Mouse (Mus musculus) CH12.LX (cell line): ENCODE measurements at regions not wholly inside any gene's neighbourhood (a gene's known extent, or its start where the extent isn't known, plus 50 kb on each side); places are given as distances from the start of the nearest gene placed in this dataset.

Experiments
- DNase-seq: peaks from one replicate; pipeline ENCODE4 v3.0.0-alpha.2; 2013; ENCODE audit errors: extremely low read depth
- H3K27ac ChIP-seq: 2 replicates; pipeline ENCODE4 v1.5.1; 2012; ENCODE audit warnings: low read depth, mild to moderate bottlenecking, control low read depth, moderate library complexity; ENCODE audit not compliant: insufficient read depth
- H3K27me3 ChIP-seq: replicated peaks from 2 replicates; pipeline ENCODE3; 2012; ENCODE audit warnings: inconsistent platforms
- H3K36me3 ChIP-seq, 2 experiments: replicated peaks in 1 of 2; 2 replicates each; pipeline versions ENCODE3 to v1.6.1; 2012; ENCODE audit warnings: inconsistent platforms in 1 of 2, low read length in 1 of 2, mild to moderate bottlenecking in 1 of 2, mixed read lengths in 1 of 2, moderate library complexity in 1 of 2; ENCODE audit not compliant: control insufficient read depth in 1 of 2, insufficient read depth in 1 of 2
- H3K4me1 ChIP-seq, 2 experiments: 2 replicates each; pipeline ENCODE4 v1.6.1; 2012; ENCODE audit warnings: inconsistent platforms in 1 of 2, moderate library complexity in 1 of 2; ENCODE audit not compliant: insufficient read depth in 2 of 2, control insufficient read depth in 1 of 2
- H3K4me2 ChIP-seq: 2 replicates; pipeline ENCODE4 v1.6.1; 2012; ENCODE audit warnings: low read depth, mild to moderate bottlenecking, control low read depth; ENCODE audit not compliant: poor library complexity, insufficient read depth, severe bottlenecking
- H3K4me3 ChIP-seq, 3 experiments: fragments of 150-350 bp in 1 of 3; sonication (generic) in 1 of 3; replicated peaks in 1 of 3; 2 replicates each; pipeline versions ENCODE3 to v1.5.1; 2011 to 2012; ENCODE audit warnings: low read depth in 2 of 3, low read length in 2 of 3, mild to moderate bottlenecking in 2 of 3, moderate library complexity in 2 of 3, control low read depth in 1 of 3, improper control_type of control experiment in 1 of 3, inconsistent platforms in 1 of 3, mixed read lengths in 1 of 3; ENCODE audit not compliant: poor library complexity in 1 of 3
- H3K79me2 ChIP-seq: replicated peaks from 2 replicates; pipeline ENCODE4 v1.6.1; 2012; ENCODE audit warnings: mild to moderate bottlenecking, moderate library complexity; ENCODE audit not compliant: control insufficient read depth, poor library complexity, insufficient read depth, severe bottlenecking; ENCODE audit errors: extremely low read depth
- H3K9ac ChIP-seq: 2 replicates; pipeline ENCODE4 v1.6.1; 2012; ENCODE audit warnings: low read depth, mild to moderate bottlenecking, control low read depth, moderate library complexity; ENCODE audit not compliant: insufficient read depth
- H3K9me3 ChIP-seq: replicated peaks from 2 replicates; pipeline ENCODE3; 2012; ENCODE audit warnings: low read length, inconsistent platforms, mixed read lengths
- BHLHE40 ChIP-seq: IDR thresholded peaks from 2 replicates; pipeline ENCODE4 v1.6.1; 2011; ENCODE audit warnings: mild to moderate bottlenecking, low read depth, low read length, improper control_type of control experiment
- CHD1 ChIP-seq: IDR thresholded peaks from 2 replicates; pipeline ENCODE4 v1.6.1; 2012; ENCODE audit warnings: low read depth, low read length, improper control_type of control experiment, inconsistent platforms
- CHD2 ChIP-seq: IDR thresholded peaks from 2 replicates; pipeline ENCODE4 v1.6.1; 2011; ENCODE audit warnings: low read length, improper control_type of control experiment
- CTCF ChIP-seq, 2 experiments: IDR thresholded peaks in 1 of 2; conservative IDR thresholded peaks in 1 of 2; 2 replicates each; pipeline ENCODE4 v1.5.1; 2011 to 2012; ENCODE audit warnings: low read depth in 2 of 2, low read length in 2 of 2, improper control_type of control experiment in 1 of 2, inconsistent platforms in 1 of 2, mild to moderate bottlenecking in 1 of 2, moderate library complexity in 1 of 2
- E2F4 ChIP-seq: IDR thresholded peaks from 2 replicates; pipeline ENCODE4 v1.6.1; 2011; ENCODE audit warnings: low read depth, low read length, improper control_type of control experiment; ENCODE audit not compliant: insufficient replicate concordance
- EP300 ChIP-seq: IDR thresholded peaks from 2 replicates; pipeline ENCODE4 v1.6.1; 2011; ENCODE audit warnings: low read length, improper control_type of control experiment
- JUN ChIP-seq: IDR thresholded peaks from 2 replicates; pipeline ENCODE4 v1.6.1; 2011; ENCODE audit warnings: low read depth, mild to moderate bottlenecking, low read length, improper control_type of control experiment, moderate library complexity; ENCODE audit not compliant: insufficient read depth
- JUND ChIP-seq: conservative IDR thresholded peaks from 2 replicates; pipeline ENCODE4 v1.6.1; 2011; ENCODE audit warnings: low read depth, low read length, improper control_type of control experiment
- MAX ChIP-seq: IDR thresholded peaks from 2 replicates; pipeline ENCODE4 v1.6.1; 2011; ENCODE audit warnings: low read length, improper control_type of control experiment
- MEF2A ChIP-seq: IDR thresholded peaks from 2 replicates; pipeline ENCODE4 v1.6.1; 2014; ENCODE audit warnings: low read depth, mild to moderate bottlenecking, inconsistent platforms, low read length, improper control_type of control experiment, borderline replicate concordance
- MXI1 ChIP-seq: IDR thresholded peaks from 2 replicates; pipeline ENCODE4 v1.6.1; 2011; ENCODE audit warnings: mild to moderate bottlenecking, low read depth, low read length, improper control_type of control experiment
- MYC ChIP-seq: IDR thresholded peaks from 2 replicates; pipeline ENCODE4 v1.6.1; 2011; ENCODE audit warnings: low read depth, mild to moderate bottlenecking, improper control_type of control experiment, low read length
- NELFE ChIP-seq: IDR thresholded peaks from 2 replicates; pipeline ENCODE4 v1.6.1; 2011; ENCODE audit warnings: low read depth, low read length, improper control_type of control experiment
- RAD21 ChIP-seq: IDR thresholded peaks from 2 replicates; pipeline ENCODE4 v1.6.1; 2011; ENCODE audit warnings: low read depth, mild to moderate bottlenecking, low read length, improper control_type of control experiment, moderate library complexity
- RCOR1 ChIP-seq: conservative IDR thresholded peaks from 2 replicates; pipeline ENCODE4 v1.6.1; 2012; ENCODE audit warnings: low read depth, mild to moderate bottlenecking, inconsistent platforms, low read length, improper control_type of control experiment
- SIN3A ChIP-seq: IDR thresholded peaks from 2 replicates; pipeline ENCODE4 v1.6.1; 2012; ENCODE audit warnings: low read length, improper control_type of control experiment, inconsistent platforms
- UBTF ChIP-seq: IDR thresholded peaks from 2 replicates; pipeline ENCODE4 v1.6.1; 2012; ENCODE audit warnings: low read depth, mild to moderate bottlenecking, inconsistent platforms, low read length, improper control_type of control experiment, moderate library complexity
- USF2 ChIP-seq: conservative IDR thresholded peaks from 2 replicates; pipeline ENCODE4 v1.6.1; 2011; ENCODE audit warnings: low read depth, low read length, improper control_type of control experiment
- ZMIZ1 ChIP-seq: IDR thresholded peaks from 2 replicates; pipeline ENCODE4 v1.6.1; 2012; ENCODE audit warnings: low read depth, mild to moderate bottlenecking, inconsistent platforms, low read length, improper control_type of control experiment
- dilution Hi-C: fragments of 300-500 bp; cut with MboI; formaldehyde crosslinking; loops from 2 replicates; pipeline ENCODE4 v1.14.3; 2020; ENCODE audit warnings: low sequenced_read_pairs; ENCODE audit not compliant: extremely low pct_unique_long_range_greater_than_20kb, extremely low pct_ligation_motif_present
- in situ Hi-C: fragments of 300-500 bp; cut with MboI; formaldehyde crosslinking; loops from 3 replicates; pipeline ENCODE4 v1.14.3; 2019; ENCODE audit warnings: low sequenced_read_pairs, low pct_ligation_motif_present, low pct_unique_long_range_greater_than_20kb, mixed read lengths

GRCm38 (mm10) chr7:137557439-137557838 is 120.0 kb downstream of the Glrx3 start:
- no peaks in the 10 kb centered on the region; the same call in 1 of the 2 replicates for H3K79me2 ChIP-seq
- no peaks in the 10 kb centered on the region for H3K9me3 ChIP-seq
- TF ChIP-seq UBTF (no peak), RAD21 (no peak), NELFE (no peak), RCOR1 (no peak), CHD2 (no peak), BHLHE40 (no peak), CHD1 (no peak), E2F4 (no peak)
- TF ChIP-seq, all 38 proteins: peak for 0
- no peaks in the 10 kb centered on the region for H3K36me3 ChIP-seq
- DNase-seq, result no peak
- peaks cover 0 to 2% of the 10 kb centered on the region in 2 experiments; a peak in 1 of 4 replicates for H3K4me1 ChIP-seq
- peaks cover 68% of the 10 kb centered on the region for H3K27me3 ChIP-seq
- H3K4me2 ChIP-seq, result no peak overlapping the region
- dilution Hi-C loops (no loop called here), in situ Hi-C loops (loop anchor here (5.0 kb wide), 1 partner anchor 80 kb away; no protein-coding TSS in a partner anchor)
- no peak overlapping the region for H3K9ac ChIP-seq
- H3K4me3 ChIP-seq, result no peak overlapping the region
- H3K27ac ChIP-seq, result no peak overlapping the region

GRCm38 (mm10) chr7:137558871-137559270 is 121.5 kb downstream of the Glrx3 start:
- TF ChIP-seq CTCF (conservative IDR thresholded peaks at IDR 0.05 in 1 of 2, IDR thresholded peaks at IDR 0.05 in 1 of 2; ENCODE audit: low read depth in 2 of 2, low read length in 2 of 2) (no peak), EP300 (no peak), ZMIZ1 (no peak), MEF2A (no peak)
- no peak overlapping the region for H3K27ac ChIP-seq
- H3K4me3 ChIP-seq, result no peak overlapping the region
- peaks cover 68% of the 10 kb centered on the region for H3K27me3 ChIP-seq
- H3K4me2 ChIP-seq, result no peak overlapping the region
- in situ Hi-C loops, result loop anchor here (5.0 kb wide), 1 partner anchor 82 kb away; no protein-coding TSS in a partner anchor
- no peaks in the 10 kb centered on the region for H3K36me3 ChIP-seq
- no peak for DNase-seq
- dilution Hi-C loops, result no loop called here
- H3K9me3 ChIP-seq, result no peaks in the 10 kb centered on the region
- H3K4me1 ChIP-seq, result peaks cover 0 to 2% of the 10 kb centered on the region in 2 experiments; a peak in 1 of 4 replicates
- H3K9ac ChIP-seq, result no peak overlapping the region
- no peaks in the 10 kb centered on the region; the same call in 1 of the 2 replicates for H3K79me2 ChIP-seq

- peaks cover 16% of the 10 kb centered on the region for H3K9me3 ChIP-seq
- in situ Hi-C loops, result no loop called here
Measured at GRCm38 (mm10) chr7:137570199-137570598, 132.8 kb downstream of the Glrx3 start.

More at GRCm38 (mm10) chr7:137570199-137570598, 132.8 kb downstream of the Glrx3 start:
- DNase-seq, result no peak
- Histone ChIP-seq H3K9ac (no peak overlapping the region), H3K27me3 (peaks cover 36% of the 10 kb centered on the region), H3K79me2 (no peaks in the 10 kb centered on the region), H3K4me1 (peaks cover 3 to 6% of the 10 kb centered on the region in 2 experiments; a peak in 3 of 4 replicates), H3K36me3 (no peaks in the 10 kb centered on the region), H3K4me3 (no peak overlapping the region), H3K4me2 (no peak overlapping the region), H3K27ac (no peak overlapping the region)
- TF ChIP-seq EP300, result no peak
- TF ChIP-seq RAD21, result no peak
- no peak for TF ChIP-seq RCOR1
- TF ChIP-seq MYC, result no peak
- TF ChIP-seq JUND, result no peak
- no peak for TF ChIP-seq SIN3A
- no peak for TF ChIP-seq MAX
- no peak for TF ChIP-seq MXI1
- TF ChIP-seq USF2, result no peak
- TF ChIP-seq JUN, result no peak
- dilution Hi-C loops, result no loop called here
